Mouse (Mus musculus): ENCODE results near the gene Man1b1. TPM values are rescaled to one million over a fixed set of nuclear protein-coding genes. Genes with fewer than 3 reads are reported as not detected.

Man1b1 gene
- total RNA-seq, 2 experiments from 2014 or later, result 18.0 to 20.9 TPM

DNA sequence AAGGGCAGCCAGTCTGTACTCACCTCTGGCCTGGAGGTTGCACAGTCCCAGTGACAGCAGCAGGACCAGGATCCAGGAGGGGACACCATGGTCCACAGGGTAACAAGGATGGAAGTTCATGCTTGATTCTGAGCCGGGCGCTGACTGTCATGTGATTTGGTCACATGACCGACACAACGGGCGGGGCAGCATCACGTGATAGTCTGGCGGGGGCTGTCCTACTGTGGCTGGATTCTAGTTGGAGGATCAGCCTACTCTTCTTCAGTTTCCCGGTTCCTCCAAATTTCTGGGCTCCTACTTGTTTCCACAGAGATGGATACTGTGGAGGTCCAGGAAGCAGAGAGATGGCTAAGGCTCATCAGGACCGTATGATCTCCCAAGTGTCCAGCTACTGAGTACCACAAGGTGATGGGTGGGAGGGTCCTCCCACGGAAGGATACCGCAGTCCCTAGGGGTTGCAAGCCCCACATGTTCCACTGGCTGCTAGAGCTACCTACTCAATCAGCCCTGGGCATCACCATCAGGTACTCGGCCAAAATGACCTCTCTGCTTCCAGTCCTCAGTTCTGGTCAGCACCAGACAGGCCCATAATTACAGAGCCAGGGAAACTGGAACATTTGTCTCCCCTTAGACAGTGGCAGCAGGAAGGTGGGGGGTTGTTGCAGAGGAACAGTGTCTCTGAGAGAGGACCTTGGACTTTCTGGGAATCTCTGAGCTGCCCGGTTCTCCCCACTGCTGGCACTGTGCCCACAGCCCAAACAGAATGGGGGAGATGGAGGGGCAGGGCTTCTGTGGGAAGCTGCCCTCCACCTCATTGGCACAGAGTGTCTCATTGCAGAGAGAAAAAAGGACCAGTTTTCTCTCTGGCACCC is 24.3 kb downstream of the Man1b1 start, which contains the start of gene Dpp7:
TSS of gene Dpp7 (minus strand) at position 152 of the 872 bp plus-strand sequence.
- intact Hi-C loops (cut with DNase I), result no loop called here
- peak; percentile 52 for DNase-seq (ENCODE audit: low spot score)

DNA sequence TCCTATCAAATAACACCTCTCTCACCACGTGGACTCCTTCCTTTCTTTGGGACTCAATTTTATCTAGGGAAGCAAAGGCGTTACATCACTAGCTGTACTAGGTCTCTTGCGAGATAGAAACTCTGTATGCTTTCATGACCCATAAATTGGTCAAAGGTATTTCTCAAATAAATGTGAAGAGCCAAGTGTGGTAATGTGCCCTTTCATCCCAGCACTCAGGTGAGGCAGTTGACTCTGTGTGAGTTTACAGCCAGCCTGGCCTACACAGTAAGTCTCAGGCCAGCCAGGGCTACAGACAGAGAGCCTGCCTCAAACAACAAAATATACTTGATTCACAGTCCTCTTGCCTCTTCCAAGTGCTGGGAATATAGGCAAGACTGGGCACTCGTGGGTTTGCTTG is 27.7 kb downstream of the Man1b1 start:
- no peak for DNase-seq (ENCODE audit: low spot score)
- intact Hi-C loops (cut with DNase I), result no loop called here

DNA sequence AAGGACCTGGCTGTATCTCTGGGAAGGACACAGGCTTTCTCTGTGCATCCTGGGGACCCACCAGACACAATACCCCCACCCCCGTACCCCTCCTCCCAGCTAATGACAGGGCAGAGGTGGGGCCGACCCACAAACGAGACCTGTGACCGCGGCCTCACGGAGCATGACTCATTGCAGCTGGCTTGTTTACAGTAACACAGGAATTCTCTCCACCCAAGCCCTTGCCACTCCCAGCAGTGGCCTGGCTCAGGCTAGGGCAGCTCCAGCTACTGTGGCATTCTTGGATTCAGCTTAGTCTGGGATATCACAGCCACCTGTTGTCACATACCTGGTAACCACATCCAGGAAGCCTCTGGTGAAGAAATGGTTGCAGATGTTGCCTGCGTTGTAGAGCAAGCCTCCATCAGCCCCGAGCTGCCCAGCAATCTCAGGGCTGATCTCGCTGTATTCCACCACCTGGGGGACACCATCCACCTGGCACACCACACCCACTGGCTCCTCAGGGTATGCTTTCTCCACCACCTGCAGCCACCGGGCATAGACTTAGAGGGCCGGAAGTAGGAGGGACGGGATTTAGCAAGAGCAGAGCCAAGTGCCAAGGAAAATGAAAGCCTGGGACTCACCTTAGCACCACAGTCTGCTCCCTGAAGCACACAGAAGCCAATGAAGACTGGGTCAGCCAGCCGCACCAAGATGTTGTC is 31.5 kb downstream of the Man1b1 start:
- DNase-seq (ENCODE audit: low spot score), result no peak
- intact Hi-C loops (cut with DNase I), result no loop called here

DNA sequence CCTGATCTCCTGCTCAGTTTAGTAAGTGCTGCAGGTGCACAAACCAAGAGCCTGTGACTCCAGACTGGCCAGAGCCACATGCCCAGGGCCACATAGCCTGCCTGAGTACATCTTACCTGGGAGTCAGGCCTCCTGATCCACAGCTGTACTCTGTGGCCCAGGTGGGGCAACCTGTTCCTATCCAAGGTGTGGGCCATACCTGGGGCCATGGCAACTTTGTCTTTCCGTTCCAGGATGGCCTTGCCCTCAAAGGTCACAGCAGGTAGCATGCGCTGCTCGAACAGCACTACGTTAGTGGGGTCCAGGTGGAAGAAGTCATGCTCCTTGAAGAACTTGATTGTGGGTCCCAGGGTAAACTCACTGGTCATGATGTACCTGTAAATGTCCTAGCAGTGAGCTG is 32.2 kb downstream of the Man1b1 start:
- intact Hi-C loops (cut with DNase I), result no loop called here

DNA sequence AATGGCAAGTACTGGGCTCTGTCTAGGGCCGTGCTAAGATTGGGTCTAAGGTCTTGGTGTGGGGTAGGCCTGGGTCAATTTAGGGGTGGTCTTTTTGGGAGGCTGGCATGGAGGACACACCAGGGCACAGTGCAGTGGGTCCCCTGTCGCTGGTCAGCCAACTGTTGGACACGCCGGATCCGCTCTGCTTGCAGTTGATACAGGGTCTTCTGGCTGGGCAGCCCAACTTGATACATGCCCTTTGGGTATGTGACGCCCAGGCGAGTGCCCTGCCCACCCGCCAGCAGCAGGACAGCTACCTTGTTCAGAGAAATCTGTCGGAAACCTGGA is 32.6 kb downstream of the Man1b1 start:
- intact Hi-C loops (cut with DNase I), result no loop called here
- DNase-seq (ENCODE audit: low spot score), result no peak

More for the DNA sequence above, 32.2 kb downstream of the Man1b1 start:
- no peak for DNase-seq (ENCODE audit: low spot score)

DNA sequence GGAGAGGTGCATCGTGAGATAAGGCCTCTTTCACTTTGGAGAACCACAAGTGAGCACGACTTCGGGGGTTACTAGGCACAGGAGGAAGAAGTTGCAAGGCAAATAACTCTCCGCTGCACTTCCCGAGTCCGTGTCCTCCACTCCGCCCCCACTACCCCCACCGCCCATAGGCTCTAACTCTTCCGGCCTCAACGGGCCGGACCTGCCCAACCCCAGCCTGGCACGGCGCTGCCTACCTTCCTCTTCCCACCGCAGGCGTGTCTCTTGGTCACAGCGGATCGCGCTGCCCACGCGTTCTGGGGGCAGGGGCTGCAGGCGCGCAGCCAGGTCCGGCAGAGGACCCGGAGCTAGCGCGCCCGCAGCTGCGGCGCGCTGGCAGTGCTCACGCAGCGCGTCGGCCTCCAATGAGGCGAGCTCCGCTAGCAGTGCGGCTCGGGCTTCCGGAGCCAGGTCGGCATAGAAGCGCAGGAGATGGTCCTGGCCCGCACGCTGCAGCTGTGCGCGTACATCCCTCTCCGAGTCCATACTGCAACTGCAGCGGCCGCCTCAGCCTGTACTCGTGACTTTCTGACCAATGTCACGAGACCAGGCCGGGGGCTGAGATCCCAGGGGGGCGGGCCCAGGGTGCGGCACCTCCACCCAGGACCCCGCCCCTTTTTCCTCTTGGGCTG is 33.1 kb downstream of the Man1b1 start, which contains the start of gene Uap1l1:
TSS of gene Uap1l1 (minus strand) at position 592 of the 671 bp plus-strand sequence.
- intact Hi-C loops (cut with DNase I), result no loop called here
- DNase-seq (ENCODE audit: low spot score), result peak; percentile 74

DNA sequence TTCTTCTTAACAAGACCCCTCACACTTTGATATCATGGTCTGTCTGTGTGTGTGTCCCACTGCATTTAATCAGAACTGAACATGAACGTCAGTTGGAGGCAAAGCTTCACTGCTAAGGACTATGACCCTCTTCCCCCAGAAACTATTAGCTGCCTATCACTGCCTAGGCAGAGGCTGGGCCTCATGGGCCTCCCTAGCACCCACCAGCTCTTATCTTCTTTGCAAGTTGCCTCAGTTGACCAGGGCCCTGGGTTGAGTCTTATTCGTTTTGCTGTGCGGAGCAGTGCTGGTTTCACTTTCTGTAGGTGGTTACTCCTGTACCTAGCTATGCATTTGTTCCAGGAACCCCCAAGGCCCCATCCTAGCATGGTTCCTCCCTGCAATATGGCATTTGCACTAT is 37.9 kb downstream of the Man1b1 start:
- intact Hi-C loops (cut with DNase I), result no loop called here
- no peak for DNase-seq (ENCODE audit: low spot score)

DNA sequence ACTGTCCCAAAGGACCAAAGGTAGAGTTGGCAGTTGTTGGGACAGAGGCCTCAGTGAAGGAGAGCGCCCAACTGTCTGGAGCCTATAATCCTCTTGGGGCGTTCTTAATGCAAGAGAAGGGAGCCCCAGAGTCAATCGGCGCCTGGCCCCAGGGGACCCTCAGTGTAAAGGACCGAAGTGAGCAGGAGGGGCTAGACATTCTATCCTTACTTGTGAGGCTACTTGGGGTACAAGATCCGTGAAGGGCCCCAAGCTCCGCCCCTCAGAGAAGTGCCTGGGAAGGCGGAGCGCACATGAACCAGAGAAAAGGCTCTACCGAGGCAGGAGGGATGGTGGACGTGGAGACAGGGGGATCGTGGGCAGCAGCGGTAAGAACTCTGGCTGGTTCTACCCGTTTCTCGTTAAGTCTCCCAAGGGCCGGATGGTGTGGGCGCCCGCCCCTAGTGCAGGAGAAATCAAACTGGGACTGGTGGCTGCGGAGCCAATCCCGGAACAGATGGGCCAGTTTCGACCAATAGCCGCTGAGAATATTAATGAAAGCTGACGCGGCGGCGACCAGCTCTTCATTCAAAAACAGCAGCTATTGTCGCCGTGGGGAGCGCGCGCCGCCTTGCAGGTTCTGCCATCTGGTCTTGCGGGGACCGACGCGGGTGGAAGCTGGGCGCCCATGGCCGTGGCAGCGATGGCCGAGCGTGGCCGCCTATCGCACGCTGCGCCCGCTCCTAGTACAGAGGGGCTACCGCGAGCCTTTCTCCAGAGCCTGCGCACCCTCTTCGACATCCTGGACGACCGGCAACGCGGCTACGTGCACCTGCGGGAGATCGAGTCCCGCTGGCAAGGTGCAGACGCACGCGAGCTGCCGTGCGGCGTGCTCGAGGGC is 39.9 kb downstream of the Man1b1 start, which contains the start of gene Sapcd2:
TSS of gene Sapcd2 (plus strand) at position 558 of the 880 bp plus-strand sequence.
- intact Hi-C loops (cut with DNase I), result no loop called here
- peak; percentile 77 for DNase-seq (ENCODE audit: low spot score)

DNA sequence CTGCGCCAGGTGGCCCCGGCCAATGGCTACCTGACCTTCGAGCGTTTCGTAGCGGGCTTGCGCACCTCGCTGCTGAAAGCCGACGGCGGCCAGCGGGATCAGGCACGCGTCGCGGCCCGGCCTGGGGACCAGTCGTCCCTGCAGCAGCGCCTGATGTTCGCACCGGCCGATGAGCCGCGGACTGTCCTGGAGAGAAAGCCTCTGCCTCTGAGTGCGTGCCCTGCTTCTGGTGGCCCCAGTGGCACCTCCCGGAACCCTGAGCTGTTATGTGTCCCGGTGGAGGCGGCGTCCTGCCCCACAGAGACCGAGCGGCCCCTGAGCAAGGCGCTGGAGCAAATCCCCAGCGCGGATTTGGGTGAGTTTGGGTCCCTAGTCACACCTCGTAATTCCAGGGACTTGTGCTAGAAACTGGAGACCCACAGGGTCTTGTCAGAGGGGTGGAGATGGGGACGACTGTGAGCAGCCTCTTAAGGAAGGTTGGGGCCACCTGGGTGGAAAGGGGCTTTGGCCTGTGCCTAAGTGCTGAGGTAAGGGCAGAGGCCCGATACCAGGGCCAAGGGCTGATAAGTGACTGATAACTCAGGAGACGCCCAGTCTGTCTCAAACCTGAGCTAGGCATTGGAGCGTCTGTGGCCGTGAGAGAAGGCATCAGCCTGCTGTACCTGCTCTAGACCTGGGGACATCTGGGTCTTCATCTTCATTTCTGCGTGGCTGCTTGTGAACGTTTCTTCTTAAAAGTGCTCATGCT is 40.7 kb downstream of the Man1b1 start:
- DNase-seq (ENCODE audit: low spot score), result no peak
- intact Hi-C loops (cut with DNase I), result no loop called here

DNA sequence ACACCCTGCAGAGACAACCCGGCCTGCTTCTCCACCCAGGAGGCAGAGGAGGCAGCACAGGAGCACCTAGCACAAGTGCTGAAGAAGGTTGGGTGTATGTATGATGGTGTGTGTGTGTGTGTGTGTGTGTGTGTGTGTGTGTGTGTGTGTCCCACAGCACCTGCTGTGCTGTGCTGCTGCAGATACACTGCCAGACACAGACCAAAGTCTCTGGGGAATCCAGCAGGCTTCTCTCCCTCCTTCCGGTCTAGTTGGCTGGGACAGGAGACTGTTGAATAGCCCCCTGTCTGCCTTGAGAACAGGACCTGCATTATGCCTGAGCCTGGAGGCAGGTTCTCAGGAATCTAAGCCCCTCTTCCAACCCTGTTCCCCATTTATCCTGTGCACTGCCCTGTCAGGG is 41.3 kb downstream of the Man1b1 start:
- intact Hi-C loops (cut with DNase I), result no loop called here
- no peak for DNase-seq (ENCODE audit: low spot score)

DNA sequence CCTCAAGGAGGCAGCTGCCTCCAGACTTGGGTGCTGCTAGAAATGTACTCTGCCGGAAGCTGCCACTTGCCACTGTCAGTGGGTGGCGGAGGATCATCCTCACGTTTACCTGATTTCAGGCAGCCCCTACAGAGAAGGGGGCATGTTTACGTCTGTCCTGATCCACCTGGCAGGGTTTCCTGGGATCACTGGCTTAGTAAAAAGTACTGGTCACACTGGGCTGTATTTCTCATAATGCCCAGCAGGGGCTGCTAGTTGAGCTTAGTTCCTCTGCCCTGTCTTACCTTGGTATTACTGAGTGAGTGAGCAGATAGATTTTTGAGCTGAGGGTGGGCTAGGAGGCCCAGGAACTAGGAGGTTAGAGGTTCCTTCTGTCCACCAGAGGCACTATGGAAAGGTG is 44.5 kb downstream of the Man1b1 start:
- DNase-seq (ENCODE audit: low spot score), result no peak
- intact Hi-C loops (cut with DNase I), result loop anchor here (1.0 to 5.0 kb wide), 3 partner anchors 26 to 106 kb away; no protein-coding TSS in a partner anchor

DNA sequence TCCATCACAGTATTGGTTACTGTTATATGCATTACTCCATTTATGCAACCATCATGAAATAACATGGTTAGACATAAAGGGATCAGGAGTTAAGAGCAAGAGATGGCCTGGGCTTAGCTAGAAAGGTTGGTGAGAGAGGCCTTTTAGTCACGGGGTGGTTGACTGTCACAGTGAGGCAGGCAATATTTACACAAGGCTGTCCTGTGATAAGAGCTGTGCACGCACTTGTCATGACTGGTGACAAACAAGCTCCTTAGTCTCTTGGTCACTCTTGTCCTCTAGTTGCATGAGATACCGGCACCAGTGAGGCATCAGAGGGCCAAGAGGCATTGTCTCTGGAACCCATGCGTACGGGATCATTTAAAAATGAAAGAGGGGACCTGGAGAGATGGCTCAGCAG is 52.4 kb downstream of the Man1b1 start:
- intact Hi-C loops (cut with DNase I), result no loop called here
- DNase-seq (ENCODE audit: low spot score), result no peak

DNA sequence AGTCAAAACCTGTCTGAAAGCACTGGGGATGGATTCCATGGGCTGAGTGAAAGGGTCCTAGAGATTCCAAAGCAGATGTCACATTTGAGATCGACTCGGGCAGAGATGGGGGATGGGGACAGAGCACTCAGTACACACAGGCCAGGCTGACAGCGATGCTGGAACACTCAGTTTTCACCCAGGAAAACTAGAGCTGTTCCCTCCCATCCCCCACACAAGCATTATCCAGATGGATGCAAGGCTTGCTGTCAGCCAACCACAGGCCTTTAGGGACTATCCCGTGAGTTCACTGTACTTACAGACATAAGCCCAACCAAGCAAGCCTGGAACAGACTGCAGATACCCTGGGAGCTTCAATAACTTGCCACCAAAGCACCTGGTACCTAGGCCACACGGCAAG is 59.1 kb downstream of the Man1b1 start:
- intact Hi-C loops (cut with DNase I), result no loop called here
- DNase-seq (ENCODE audit: low spot score), result no peak

DNA sequence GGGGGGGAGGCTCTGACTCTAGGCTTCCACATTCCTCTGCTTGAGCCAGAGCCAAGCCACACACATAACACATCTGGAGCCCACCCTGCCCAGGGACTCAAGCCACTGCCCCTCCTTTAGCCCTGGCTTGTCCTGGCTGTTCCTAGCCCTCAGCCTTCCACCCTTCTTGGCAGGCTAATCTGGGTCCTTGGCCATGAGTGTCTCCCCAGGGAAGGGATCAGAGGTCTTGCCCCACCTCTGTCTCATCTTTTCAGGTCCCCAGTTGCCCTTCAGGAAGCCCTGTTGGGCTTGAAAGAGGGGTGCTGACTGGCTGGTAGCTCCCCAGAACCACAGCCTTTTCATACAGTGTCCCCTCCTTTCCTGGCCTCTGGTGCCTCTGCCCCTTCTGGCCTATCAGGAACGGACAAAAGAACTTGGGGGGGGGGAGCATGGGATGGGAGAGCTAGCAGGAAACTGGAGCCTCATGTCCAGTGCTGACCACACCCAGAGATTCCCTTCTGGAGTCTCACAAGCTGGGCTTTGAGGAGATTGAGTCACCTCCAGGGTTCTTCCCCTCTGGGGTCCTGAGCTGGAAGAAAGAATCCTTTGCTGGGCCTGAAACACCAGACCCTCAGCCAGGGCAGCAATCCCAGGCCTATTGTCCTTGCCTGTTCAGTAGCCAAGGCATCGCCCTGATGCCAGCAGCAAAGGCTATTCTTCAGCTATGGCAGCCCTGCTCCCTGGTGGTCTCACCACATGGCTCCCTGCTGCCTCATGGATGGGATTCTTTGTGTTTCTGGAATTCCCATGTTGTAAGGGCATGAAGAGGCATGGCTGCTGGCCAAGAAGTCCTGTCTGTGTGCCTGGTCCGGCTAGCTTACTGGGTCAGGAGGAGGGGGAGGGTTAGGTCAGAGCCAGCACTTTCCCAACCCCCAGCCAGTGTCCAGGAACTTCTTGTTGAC is 62.4 kb downstream of the Man1b1 start:
- intact Hi-C loops (cut with DNase I), result loop anchor here (2.0 kb wide), 1 partner anchor 16 kb away; no protein-coding TSS in a partner anchor
- DNase-seq (ENCODE audit: low spot score), result peak; percentile 61

DNA sequence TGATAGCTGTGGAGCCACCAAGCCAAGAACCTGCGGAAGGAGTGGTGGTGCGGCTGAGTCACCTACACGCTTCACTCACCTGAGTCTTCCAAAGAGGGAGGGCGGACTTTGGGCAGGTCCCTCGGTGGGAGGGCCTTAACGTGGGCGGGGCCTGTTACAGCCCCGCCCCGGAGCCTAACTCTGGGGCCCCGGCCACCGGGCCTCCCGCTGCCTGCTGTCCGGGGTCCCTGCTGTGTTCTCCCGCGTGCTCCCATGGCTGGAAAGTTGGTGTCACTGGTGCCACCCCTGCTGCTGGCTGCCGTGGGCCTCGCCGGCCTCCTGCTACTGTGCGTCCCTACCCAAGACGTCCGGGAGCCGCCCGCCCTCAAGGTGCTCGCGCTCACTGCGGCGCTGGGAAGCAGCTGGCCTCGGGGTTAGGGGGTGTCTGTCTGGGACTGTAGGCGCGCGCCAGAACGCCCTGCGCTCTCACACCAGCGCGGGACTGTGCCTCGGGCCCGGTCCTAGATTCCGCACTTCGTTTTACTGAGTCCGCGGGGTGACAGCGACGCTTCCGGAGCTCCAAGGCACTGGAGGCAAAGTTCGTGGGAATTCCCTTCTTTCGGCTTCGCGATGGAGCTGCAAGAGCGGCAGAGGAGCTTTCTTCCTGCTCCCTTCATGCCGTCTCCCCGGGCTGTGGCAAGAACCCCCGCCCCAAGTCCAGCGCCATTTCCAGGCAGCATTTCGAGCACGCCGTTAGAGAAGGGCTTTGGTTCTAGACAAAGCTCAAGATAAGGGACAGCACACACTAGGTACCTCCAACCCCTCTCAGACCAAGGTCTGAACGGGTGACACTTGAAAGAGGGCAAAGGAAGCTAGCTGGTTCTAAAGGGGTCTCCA is 63.8 kb downstream of the Man1b1 start, which contains the start of gene Entpd2:
TSS of gene Entpd2 (plus strand) at position 154 of the 876 bp plus-strand sequence.
- intact Hi-C loops (cut with DNase I), result loop anchor here (2.0 kb wide), 1 partner anchor 17 kb away; no protein-coding TSS in a partner anchor
- DNase-seq (ENCODE audit: low spot score), result no peak

DNA sequence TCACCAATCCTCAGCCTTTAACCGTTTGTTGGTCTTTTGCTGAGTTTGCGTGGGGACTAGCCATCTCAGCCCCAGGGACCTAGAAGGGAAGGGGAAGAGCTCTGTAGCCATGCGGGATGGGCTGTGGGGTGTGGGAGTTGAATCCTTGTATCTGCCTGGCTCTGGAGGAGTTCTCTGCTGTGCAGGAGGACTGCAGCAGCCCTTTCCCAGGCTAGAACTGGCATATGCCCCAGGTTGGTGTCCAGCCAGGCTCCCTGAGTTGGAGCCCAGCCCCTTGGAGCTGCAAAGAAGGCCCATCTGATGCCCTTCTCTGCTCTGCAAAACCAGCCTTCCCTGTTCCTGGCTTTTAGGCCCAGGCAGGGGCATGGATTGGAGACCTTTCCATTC is 64.5 kb downstream of the Man1b1 start:
- intact Hi-C loops (cut with DNase I), result no loop called here
- DNase-seq (ENCODE audit: low spot score), result no peak

DNA sequence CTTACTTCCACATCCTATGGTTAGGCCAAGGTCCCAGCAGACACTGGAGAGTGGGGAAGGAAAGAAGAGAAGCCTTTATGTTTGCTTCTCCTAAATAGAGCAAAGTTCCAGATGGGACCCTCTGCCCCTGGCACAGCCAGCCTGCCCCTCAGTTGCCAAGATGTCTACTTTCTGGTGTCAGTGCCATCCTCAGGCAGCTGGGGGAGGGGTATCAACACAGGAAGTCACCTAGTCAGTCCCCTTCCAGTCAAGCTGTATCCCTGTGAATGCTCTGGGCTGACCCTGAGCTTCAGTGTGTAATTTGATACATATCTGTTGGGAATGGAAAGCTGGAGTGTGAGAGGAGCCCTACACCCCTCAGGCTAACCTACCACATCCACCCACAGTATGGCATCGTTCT is 64.9 kb downstream of the Man1b1 start:
- no peak for DNase-seq (ENCODE audit: low spot score)
- intact Hi-C loops (cut with DNase I), result no loop called here

All from heart, postnatal 25 days (tissue).